Mouse (Mus musculus) kidney, postnatal 10 days (tissue): Measurements from ENCODE around the gene Il11.
A peak's percentile ranks its signal among the peaks of the same experiment; 100 is the strongest.

ENCODE experiments used
- DNase-seq: peaks from one replicate; pipeline ENCODE4 v3.0.0; 2021; ENCODE audit warnings: mixed read lengths

The Il11 gene

DNA sequence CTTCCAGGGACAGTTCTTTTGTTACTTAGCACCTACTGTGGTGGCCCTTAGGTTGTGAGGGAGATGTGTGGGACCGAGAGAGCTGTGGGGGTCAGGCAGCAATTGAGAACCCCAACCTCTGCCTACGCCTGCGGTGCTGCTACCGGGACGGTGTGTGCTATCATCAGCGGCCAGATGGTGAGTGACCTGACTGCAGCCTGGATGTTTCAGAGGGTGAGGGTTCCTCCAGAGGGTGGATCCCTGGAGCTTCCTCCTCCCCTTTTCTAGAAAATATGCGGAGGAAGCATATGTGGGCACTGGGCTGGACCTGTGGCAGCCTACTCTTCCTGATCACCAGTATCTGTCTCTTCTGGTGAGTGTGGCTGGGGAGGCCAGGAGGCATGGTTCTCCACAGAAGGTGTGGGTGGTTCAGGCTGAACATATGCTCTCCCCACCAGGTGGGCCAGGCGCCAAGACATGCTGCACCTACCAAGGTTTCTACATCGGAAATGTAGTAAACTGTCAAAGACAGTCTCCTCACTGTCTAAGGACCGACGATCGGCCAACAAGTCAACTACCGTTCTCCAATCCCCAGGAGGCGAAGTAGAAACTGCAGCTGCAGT is 1.1 kb upstream of the Il11 start:
- DNase-seq = no peak

DNA sequence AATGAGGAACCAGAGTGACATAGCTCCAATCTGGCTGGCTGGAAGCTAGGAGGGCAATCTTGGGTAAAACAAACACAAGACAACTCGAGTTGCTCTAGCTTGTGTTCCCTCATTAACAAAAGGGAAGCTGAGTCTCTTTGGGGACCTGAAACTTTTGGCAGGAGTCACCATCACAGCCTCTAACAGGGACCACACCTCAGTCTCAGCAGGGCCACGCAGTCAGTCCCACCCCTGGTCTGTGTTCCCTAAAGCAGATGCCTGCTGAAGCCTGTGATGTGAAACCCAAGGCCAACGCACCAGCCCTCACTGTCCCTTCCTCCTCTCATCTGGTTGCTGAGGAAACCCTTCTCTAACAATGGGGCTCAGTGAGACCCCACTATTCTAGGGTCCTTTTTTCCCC is 529 bp downstream of the Il11 start:
- no peak for DNase-seq

DNA sequence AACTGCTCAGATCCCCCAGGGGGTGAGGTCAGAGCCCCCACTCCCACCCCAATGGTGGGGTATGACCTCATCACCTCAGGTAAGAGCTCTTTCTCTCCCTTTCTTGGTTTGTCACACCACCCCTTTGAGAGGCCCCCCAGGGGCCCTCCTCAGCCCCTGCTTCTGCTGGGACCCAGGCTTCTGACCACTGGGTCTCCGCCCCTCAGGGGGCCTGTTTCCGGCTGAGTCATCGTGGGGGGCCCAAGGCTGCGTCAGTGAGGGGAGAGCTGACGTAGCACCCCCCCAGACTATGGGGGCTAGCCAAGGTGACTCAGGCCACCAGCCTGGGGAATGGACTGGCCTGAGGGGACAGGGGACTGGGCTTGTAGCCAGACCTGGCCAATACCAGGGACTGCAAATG is 2.7 kb downstream of the Il11 start:
- no peak for DNase-seq

- no peak for DNase-seq
Observed at GRCm38 (mm10) chr7:4777851-4778637, 4.6 kb downstream of the Il11 start.

DNA sequence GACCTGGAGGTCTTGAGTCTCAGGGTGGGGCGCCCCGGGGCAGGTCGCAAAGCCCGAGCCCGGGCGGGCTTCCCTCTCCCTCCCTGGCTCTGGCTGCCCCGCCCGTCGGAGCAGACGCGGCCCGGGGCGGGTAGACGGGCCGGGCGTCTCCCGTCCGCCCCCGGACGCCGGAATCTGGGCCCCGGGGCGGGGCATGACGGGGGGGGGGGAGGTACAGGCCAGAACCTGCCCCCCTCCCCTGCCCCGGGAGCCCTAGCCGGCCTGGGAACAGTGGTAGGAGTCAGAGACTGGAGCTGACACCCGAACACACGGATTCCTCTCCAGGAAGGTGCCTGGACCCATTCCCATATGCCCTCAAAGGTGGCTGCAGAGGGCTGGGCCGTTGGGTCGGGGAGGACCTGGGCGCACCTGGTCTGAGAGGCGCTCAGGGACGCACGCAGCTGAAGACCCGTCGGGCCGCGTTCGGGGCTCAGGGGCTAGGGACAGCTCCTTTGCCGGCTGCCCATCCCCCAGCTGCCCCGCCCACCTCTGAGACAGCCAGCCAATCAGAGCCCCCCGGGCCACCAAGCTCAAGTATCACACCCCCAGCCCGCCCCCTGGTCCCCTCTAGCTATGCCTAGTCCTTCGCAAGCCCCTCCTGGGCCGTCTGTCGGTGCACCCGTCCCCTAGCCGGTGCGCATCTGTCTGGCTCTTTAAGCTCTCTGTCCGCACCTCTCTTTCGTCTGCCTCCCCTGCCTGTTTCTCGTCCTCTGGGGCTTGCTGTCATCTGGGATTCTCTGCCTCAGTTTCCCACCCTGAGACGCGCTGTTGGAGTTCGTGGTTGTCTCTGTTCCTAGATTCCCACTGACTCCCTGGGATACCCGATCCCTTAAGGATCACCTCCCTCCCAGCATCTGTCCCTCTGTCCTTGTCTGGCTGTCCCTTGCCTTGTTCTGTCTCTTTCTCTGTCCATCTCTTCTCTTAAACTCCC is 5.5 kb downstream of the Il11 start:
- peak; percentile 89 for DNase-seq

DNA sequence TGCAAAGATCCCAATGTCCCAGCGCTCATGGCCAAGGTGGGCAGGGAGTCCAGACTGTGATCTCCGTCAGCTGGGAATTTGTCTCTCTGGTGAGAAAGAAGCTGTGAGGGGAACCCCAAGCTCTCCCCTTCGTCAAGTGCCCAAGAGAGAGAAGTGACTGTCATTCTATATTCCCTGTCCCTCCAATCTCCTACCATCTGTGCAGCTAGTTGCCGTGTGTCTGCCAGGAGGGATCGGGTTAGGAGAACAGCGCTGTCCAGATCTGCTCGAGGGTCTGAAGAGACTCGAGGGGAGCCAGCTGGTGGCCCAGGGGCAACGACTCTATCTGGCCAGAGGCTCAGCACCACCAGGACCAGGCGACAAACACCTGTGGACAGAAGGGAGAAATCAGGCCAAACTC is 6.5 kb downstream of the Il11 start:
- DNase-seq = no peak

DNA sequence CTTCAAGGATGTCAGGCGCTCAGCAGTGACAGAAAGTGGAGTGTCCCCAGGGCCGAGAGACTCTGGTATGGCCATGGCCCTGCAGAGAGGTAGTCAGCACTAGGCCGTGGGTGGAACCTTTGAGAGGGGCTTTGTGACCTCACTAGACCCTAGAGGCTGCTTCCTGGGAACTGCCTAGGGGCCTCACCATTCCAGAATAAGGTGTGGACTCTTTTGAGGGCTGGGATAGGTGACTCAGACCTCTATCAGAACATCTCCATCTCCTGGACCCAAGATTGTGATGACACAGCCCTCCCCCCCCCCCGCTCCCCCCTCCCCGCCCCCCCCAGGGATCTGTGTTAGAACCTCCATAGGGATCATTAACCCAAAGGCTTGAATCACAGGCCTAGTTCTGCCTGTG is 11.5 kb downstream of the Il11 start, which contains the start of gene Fam71e2:
Gene Fam71e2, minus strand, starts transcription at position 101 of the 400 bp plus-strand sequence.
- DNase-seq = no peak

GRCm38 (mm10) chr7:4764946-4765710 is 17.5 kb downstream of the Il11 start:
- no peak for DNase-seq

- DNase-seq = no peak
Observed at GRCm38 (mm10) chr7:4759670-4760069, 23.0 kb downstream of the Il11 start.

DNA sequence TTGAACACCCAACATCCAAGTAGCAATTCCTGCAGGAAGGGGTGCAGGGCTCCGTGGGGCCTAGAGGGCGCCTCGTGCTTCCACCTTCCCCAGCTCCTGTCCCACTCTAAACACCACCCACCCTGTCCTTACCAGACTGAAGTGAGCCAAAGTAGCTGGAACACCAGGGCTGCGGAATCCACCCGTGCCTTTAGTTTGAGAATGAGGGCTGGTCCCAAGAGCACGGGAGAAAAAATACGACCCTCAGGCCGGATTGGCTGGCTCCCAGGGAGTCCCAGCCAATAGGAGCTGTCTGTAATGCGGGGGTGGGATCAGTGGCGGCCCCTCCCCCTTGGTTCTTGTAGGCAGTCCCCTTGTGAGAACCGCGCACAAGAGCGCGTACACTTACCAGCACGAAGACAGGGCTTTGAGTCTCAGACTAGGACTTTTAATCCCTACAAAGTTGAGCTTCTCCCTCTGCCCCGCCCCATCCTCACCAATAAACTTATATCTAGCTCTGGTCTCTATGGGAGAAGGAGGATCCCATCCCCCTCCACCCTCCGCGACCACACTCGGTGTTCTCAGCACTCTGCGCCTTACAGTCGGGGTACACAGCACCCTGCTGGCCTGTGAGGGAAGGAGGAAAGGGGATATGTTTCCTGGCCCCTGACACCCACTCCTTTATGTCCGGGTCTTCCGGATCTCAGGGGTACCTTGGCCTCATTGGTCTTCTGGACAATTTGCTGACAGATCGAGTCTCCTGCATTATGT is 29.7 kb downstream of the Il11 start, which contains the start of gene Cox6b2:
Gene Cox6b2, minus strand, starts transcription at position 274 of the 750 bp plus-strand sequence.
- peak; percentile 95 for DNase-seq

DNA sequence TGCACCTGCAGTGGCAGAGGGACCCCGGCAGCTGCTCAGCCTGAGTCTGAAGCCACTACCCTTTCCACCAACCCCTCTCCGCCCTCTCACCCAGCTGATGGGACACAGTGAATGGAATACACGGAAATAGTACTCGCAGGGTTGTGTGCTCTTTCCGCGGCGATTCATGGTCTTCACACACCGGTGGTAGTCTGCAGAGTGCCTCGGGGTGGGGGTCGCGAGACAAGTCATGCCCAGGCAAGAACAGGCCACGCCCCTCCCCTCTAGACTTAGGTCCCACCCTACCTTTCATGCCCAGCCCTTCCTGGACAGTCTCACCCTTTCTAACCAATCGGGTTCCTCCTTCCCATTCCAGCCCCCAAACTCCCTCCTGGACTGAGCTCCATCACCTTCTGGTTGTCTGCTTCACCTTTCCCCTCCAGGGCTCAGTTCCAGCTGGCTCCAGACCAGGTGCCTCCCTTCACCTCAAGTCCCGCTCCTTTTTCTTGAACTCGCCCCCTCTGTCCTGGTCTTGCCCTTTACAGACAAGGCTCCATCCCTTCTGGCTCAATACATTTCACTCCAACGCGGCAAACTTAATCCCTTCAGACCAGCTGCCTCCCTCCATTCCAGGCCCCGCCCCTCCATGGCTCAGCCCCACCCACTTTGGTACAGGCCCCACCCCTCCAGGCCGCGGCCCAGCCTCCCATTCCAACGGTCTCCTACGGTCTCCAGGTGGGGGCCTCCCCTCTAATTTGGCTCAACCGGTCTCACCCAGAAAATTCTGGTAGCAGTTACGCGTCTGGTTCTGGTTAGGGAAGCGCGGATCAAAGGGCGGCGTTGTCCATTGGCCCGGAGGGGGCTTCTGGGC is 30.5 kb downstream of the Il11 start:
- peak; percentile 79 for DNase-seq

DNA sequence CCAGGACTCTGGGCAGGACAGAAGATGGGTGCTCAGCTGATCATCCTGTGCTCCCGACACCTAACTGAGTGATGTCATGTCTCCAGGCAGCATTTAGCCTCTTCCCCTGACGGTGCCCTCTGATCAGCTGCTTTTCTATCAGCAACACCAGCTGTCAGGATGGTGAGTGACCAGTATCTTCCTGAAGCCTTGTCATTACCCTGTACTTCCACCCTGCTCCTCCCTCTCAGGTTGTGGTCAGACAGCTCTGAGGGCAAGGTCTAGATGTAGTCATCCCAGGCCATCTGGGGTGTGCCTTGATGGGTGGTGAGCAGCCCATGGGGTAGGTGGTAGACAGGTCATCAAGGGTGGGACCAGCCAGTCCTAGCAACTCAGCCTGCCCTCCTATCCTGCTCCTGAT is 33.5 kb downstream of the Il11 start:
- DNase-seq = no peak

- DNase-seq = no peak
Observed at GRCm38 (mm10) chr7:4748321-4748720, 34.3 kb downstream of the Il11 start.

GRCm38 (mm10) chr7:4747156-4747899 is 35.3 kb downstream of the Il11 start:
- DNase-seq = peak; percentile 10

DNA sequence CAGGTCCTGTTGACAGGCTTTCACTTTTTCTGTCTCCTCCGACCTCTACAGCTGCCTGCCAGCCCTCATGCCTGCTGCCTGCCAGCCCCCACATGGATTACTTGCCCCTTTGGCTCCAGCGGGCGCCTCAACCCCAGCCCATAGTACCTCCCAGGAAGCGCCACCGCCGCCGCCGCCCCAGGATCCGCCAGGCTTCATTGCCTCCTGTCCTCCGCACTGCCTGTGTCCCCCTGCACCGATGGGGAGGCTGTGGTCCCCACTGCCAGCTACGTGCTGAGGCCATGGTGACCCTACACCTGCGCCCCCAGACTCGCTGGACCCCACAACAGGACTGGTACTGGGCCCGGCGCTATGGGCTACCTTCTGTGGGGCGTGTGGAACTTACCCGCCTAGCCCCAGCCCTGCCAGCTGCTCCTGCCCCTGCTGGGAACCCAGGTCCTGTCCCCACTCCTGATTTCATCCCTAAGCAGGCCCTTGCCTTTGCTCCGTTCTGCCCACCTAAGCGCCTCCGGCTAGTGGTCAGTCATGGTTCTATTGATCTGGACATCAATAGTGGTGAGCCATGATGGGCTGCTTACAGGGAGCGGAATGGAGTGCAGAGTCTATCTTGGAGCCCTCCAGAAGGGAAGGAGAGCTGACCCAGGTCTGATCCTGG is 36.2 kb downstream of the Il11 start:
- peak; percentile 13 for DNase-seq

GRCm38 (mm10) chr7:4744886-4745285 is 37.8 kb downstream of the Il11 start:
- no peak for DNase-seq

DNA sequence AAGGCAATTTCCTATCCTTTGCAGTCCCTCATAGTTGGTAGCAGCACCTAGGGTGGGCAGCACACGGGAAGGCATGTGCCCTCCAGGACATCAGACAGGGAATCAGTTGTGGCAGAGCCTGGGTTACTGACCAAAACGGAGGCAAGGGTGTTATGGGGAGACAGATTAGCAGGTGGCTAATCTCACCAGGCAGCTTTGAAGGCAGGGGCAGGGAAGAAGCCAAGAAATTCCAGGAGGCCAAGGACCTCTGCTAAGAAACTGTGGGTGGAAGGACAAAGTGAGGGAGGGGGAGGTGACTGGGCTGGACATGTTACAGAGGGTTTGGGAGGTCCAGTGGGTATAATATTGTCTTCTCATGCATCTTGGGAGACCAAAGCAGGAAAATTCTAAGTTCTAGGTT is 39.3 kb downstream of the Il11 start:
- DNase-seq = no peak

DNA sequence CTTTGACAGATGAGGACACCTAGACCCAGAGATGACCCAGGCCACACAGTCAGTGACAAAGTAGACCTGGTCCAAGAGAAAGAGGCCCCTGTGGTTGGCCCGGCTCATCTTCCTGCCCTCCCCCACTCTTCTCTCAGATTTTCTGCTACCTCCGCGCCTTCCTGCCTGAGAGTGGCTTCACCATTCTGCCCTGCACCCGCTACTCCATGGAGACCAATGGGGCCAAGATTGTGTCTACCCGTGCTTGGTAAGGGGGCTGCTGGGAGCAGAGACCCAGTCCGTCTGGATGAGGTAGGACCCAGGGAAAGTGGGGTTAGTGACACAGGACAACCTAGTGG is 40.2 kb downstream of the Il11 start:
- DNase-seq = no peak

GRCm38 (mm10) chr7:4741672-4742481 is 40.8 kb downstream of the Il11 start:
- peak; percentile 14 for DNase-seq
